Mouse (Mus musculus) T-cell, adult 2 months (primary cell): ENCODE measurements around the gene Cort.
"Not testable (repeated sequence)": the region's sequence is repeated elsewhere in the genome, so short reads cannot be mapped to it uniquely, and the experiment has no call there.

Source experiments
- DNase-seq: peaks from one replicate; pipeline ENCODE4 v3.0.0; 2022; ENCODE audit warnings: low spot score

Gene Cort

GRCm38 (mm10) chr4:149126663-149127062 is at the start of gene Cort:
Gene Cort, minus strand, starts transcription at chr4:149126763.
- no peak for DNase-seq

- no peak for DNase-seq
Measured at GRCm38 (mm10) chr4:149173661-149174060, 47.1 kb upstream of the Cort start.

DNA sequence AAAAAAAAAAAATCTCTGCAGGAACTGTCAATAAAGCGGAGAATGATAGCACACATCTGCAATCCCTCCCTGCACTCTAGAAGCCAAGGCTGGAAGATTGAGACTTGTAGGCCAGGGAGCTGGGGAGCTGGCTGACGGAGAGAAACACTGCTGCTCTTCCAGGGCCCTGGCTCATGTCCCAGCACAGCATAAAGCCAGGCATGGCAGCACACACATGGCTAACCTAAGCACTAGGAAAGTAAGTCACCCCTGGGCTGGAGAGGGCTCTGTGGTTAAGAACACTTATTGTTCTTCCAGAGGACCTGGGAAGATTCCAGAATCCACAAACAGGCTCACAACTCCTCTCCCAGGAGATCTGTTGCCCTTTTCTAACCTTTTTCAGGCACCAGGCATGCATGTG is 46.1 kb upstream of the Cort start:
- DNase-seq: no peak

- no peak for DNase-seq
Measured at GRCm38 (mm10) chr4:149172083-149172482, 45.5 kb upstream of the Cort start.

DNA sequence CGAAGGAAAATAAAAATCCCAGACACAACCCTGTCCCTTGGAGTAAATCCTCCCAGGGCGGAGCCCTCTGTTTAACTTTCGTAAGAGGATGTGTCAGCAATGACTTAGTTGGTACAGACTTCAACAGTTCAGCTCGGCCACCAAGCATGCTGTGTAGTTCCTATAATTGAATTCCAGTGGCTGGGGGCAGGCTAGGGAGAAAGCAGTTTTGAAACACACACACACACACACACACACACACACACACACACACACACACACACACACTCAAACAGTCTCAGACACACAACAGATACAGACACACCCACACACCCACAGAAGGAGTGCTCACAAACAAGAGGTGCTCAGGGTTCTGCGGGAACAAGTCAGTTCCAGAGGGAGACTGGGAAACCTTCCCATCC is 45.0 kb upstream of the Cort start:
- no peak for DNase-seq

DNA sequence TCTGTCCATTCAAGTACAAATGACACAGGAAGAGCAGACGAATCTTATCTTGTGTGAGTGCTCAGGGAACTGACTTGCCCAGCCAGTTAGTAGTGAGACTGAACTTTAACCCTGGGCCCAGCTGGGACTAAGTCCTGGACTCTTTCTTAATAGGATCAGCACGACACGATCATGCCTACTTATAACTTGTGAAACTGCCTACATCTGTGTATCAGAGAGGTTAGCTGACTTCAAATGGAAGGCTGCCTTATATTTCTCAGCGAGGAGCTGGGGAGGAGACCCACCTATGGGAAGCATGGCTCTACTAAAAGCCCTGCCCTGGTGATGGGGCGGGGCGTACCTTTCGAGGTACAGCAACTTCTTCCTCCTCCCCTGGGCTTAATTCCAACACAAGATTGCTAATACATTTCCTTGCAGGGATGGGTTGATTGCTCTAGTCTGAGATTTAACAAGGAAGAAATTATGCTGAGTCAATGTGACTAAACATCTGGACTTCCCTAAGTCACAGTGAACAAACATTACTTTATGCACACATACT is 43.9 kb upstream of the Cort start:
- no peak for DNase-seq

- DNase-seq: not testable (repeated sequence)
Measured at GRCm38 (mm10) chr4:149169926-149170325, 43.4 kb upstream of the Cort start.

- DNase-seq: no peak
Measured at GRCm38 (mm10) chr4:149168016-149168415, 41.5 kb upstream of the Cort start.

GRCm38 (mm10) chr4:149166957-149167611 is 40.5 kb upstream of the Cort start:
- peak; percentile 39 for DNase-seq

DNA sequence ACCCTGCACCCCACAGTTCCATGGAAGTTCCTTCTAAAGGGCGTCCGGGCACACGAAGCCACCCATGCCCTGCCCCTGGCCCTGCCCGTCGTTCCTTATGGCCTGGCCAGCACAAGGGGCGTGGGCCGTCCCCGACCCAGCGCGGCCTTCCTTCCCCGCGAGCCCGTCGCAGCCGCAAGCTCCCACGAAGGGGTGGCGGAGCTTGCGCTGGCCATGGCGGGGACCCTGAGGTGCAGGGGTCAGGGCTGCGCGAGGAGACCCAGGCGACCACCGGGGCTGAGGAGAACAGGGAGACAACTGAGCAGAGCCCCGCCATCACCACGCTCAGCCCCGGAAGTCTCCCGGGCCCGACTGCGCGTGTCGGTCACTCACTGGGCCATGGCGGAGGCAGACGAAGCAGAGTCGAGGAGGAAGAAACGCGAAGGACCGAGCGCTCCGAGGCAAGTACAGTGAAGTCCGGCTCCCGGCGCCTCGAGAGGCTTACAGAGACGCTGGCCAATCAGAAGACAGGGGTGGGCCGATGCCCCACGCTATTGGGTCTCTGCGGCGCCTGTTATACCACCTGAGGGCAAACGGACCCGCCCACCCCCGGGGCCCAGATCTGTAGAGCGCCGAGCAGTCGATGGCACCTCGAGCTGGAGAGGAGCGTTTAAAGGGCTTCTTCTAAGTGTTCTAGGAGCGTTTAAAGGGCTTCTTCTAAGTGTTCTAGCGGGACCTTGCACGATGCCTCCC is 39.8 kb upstream of the Cort start, which contains the start of gene Pgd:
Gene Pgd (minus strand): TSS at position 557 of the 732 bp plus-strand sequence.
- DNase-seq: peak; percentile 95

DNA sequence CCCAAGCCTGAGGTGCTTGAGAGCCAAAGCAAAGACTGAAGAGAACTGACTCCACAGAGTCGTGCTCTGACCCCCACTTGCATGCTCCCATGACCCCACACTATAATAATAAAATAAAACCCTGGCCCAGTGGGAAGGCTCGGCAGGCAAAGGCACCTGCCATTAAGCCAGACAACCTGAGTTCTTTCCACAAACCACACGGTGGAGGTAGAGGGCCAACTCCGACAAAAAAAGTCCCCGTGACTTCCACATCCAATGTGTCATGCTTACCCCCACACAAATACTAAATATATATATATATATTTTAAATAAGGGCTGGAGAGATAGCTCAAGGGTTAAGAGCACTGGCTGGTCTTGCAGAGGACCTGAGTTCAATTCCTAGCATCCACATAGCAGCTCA is 37.6 kb upstream of the Cort start:
- DNase-seq: no peak

DNA sequence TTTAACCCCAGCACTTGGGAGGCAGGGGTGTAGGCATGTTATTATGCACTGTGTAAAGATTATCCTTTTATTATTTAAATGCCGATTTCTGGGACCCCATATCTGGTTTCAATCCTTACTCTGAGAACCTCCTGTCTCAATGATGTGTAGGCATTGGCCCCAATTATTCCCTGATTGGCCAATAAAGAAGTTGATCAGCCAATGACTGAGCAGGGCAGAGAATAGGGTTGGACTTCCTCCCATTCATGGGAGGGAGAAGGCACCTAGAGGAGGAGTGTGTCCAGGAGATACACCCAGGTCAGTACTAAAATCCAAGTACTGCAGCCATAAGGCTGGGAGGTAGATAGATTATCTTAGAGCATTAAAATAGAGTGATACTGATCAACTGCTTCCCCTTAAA is 36.6 kb upstream of the Cort start:
- no peak for DNase-seq

DNA sequence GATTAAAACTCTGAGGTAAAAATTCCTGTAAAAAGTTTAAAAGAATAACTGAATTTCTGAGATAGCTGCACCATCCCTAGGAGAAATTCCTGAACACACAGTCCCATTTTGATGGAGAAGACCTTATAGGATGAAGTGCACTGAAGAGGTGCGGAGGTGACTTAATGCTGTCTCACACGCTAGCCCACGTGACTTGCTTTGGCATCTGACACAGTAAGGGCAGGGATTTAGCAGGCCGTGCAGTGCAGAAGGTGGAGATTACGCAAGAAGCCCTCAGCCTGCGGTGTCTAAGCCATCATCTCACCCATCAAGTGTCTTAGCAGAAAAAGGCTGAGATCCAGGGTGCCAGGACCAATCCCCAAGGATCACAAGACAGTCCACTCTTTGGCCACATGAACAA is 34.6 kb upstream of the Cort start:
- no peak for DNase-seq

DNA sequence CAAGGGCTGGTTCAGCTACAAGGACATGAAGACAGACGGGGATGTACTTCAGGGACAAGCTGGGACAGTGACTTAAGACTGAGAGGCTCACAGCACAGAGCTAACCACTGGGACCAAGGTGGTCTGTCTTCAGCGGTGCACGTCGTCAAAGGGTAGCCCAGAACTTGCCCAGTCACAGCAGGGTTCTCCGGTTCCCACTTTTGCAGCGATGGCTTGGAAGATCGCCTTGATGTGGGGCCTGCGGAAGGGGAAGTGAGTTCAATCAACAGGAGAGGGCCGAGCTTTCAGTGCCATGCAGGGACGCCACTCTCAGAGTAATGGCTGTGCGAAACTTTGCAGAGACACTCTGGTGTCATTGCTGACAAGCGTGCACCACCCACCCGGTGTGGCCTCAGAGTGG is 33.3 kb upstream of the Cort start:
- DNase-seq: no peak

- no peak for DNase-seq
Measured at GRCm38 (mm10) chr4:149159203-149159602, 32.6 kb upstream of the Cort start.

GRCm38 (mm10) chr4:149157415-149157973 is 30.9 kb upstream of the Cort start:
- no peak for DNase-seq

GRCm38 (mm10) chr4:149155711-149156110 is 29.1 kb upstream of the Cort start:
- no peak for DNase-seq

GRCm38 (mm10) chr4:149154859-149155258 is 28.3 kb upstream of the Cort start:
- no peak for DNase-seq

- no peak for DNase-seq
Measured at GRCm38 (mm10) chr4:149150721-149151120, 24.2 kb upstream of the Cort start.

DNA sequence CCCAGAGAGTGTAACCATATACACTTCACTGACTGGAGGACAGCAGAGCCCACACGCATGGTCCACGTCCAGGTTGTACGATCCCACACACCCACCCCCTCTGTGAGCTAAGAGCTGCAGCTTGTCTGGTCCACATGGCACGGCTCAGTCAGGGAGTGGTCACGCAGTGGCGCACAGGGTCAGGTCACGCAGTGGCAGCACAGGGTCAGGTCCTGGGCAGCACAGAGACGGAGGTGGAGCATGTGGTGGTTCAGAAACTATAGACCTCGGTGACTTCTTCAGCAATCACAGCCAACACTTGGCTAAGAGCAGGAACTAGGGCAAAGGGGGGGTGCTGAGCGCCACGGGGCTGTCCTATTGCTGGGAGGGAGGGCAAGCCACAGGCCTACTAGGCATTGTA is 23.7 kb upstream of the Cort start:
- DNase-seq: no peak

DNA sequence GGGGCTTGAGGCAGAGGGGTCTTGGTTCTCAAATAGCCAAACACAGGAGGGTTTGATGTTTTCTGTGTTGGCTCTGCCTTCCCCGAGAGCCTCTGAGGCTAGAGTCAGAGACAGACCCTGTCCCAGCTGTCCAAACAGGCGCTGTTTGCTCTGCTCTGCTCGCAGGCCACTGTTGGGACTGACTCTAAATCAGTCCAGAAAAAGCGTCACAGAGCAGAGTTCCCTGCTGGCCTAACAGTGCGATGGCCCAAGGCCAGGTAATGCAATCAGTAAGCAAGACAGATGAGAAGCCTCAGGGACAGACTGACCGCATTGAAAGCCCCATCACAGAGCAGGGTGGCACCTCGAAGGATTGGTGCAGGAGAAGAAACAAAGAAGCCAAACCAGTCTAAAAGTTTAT is 23.0 kb upstream of the Cort start:
- no peak for DNase-seq

DNA sequence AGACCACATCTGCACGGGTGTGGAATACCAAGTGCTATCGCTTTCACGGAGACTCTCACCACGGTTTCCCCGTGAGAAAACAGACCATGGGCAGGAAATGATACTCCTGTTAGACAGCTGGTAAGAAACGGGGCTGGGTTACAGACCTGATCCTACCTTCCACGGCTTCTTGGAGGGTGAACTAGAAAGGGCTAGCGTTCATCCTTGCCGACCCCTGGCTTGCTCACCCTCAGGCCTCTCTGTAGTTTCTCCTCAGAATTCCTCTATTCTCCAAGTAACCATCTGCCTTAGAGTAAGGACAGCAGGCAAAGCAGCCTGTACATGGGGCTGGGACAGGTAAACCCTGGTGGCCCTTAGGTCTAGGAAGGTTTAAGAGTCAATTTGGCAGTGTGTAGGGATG is 22.6 kb upstream of the Cort start:
- no peak for DNase-seq

DNA sequence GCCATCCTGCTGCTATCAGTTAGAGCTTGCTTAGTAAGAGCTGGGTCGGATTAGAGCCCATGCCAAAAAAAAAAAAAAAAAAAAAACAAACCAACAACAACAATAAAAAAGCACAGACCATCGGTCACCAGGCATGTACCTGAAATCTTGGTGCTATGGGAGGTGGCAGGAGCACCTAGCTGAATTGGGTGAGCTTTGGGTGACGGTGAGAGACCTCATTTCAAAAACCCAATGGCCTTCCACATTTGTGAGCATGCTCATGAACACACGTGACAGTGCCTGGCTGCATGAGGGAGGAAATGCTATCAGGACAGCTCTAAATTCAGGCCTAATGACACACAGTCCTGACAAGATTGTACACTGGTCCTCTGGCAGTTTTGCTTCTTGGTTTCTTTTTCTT is 21.5 kb upstream of the Cort start:
- no peak for DNase-seq
